ENCODE assay signal across 18 mouse cellular contexts in the genomic region with DNA sequence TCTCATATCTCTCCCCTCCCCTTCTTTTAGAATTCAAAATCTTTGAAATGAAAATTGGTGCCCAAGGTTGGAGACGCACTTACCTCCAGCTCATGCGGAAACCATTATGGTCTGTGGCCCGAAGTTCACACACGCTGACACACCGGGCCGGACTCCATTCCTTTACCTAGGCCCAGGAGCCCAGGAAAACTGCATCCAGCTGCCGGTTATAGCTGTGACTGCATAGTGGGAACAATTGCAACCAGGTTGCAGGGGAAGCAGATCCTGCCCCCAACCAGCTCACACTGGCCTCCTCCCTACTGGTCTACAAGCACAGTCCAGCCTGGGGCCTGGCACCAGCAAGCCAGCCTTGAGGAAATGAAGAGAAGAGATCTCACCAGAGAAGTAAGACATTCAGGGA.
DNase-seq lines count a peak whose midpoint lies in the region; ATAC-seq and TF ChIP-seq lines count a peak whose summit lies in the region.
"Had no signal": no experiment of that assay in that cellular context is flagged by ENCODE, and none has a peak within 500 bp of the region (broad histone marks: within the 10 kb centered on the region; RNA-seq: fewer than 3 reads in every experiment).

No protein-coding gene starts in this region.

- no peak for ATAC-seq in hindbrain, postnatal 0 days
- no peak for ATAC-seq in embryonic facial prominence, embryonic 13.5 days (ENCODE audit: insufficient number of reproducible peaks, insufficient read depth, low FRiP score, low TSS enrichment, low read depth)
- no peak for ATAC-seq in limb, embryonic 13.5 days (ENCODE audit: low FRiP score, low read depth)
- ATAC-seq: forebrain, embryonic 15.5 days had no signal

- H3K4me2 ChIP-seq in hindbrain, postnatal 0 days (ENCODE audit: low read depth, low read length), result no peak overlapping the region
- H3K4me2 ChIP-seq in embryonic facial prominence, embryonic 13.5 days, result no peak overlapping the region
- H3K4me2 ChIP-seq in limb, embryonic 13.5 days (replicated peaks), result no peak overlapping the region
- H3K4me2 ChIP-seq: forebrain, embryonic 15.5 days; hindbrain, embryonic 13.5 days had no signal

- H3K4me1 ChIP-seq in hindbrain, embryonic 10.5 days (replicated peaks), result peaks cover 63% of the 10 kb centered on the region
- H3K4me1 ChIP-seq in hindbrain, postnatal 0 days (ENCODE audit: insufficient read depth, low read length), result peaks cover 18% of the 10 kb centered on the region; the same call in 1 of the 2 replicates
- H3K4me1 ChIP-seq in embryonic facial prominence, embryonic 10.5 days, result peaks cover 68% of the 10 kb centered on the region
- peaks cover 34% of the 10 kb centered on the region for H3K4me1 ChIP-seq in embryonic facial prominence, embryonic 13.5 days
- H3K4me1 ChIP-seq in limb, embryonic 13.5 days, result peaks cover 33% of the 10 kb centered on the region

- no peak overlapping the region for H3K4me3 ChIP-seq in hindbrain, embryonic 10.5 days
- H3K4me3 ChIP-seq in hindbrain, postnatal 0 days (ENCODE audit: low read length), result no peak overlapping the region
- no peak overlapping the region for H3K4me3 ChIP-seq in embryonic facial prominence, embryonic 10.5 days
- no peak overlapping the region for H3K4me3 ChIP-seq in embryonic facial prominence, embryonic 13.5 days
- no peak overlapping the region for H3K4me3 ChIP-seq in limb, embryonic 13.5 days
- H3K4me3 ChIP-seq in layer of hippocampus, adult 2 months, result no peak overlapping the region
- H3K4me3 ChIP-seq: forebrain, embryonic 15.5 days; heart, embryonic 10.5 days; hindbrain, embryonic 13.5 days had no signal

- H3K9ac ChIP-seq in hindbrain, postnatal 0 days (replicated peaks; ENCODE audit: low read length), result no peak overlapping the region
- peak overlapping the region; percentile 1; the same call in 1 of the 2 replicates for H3K9ac ChIP-seq in embryonic facial prominence, embryonic 13.5 days
- peak overlapping the region; percentile 13; the same call in 1 of the 2 replicates for H3K9ac ChIP-seq in limb, embryonic 13.5 days
- H3K9ac ChIP-seq: forebrain, embryonic 15.5 days; hindbrain, embryonic 13.5 days had no signal

- WGBS in hindbrain, embryonic 10.5 days, result 80% methylated on average over 7 of the region's 7 CpGs
- 87% methylated on average over 7 of the region's 7 CpGs for WGBS in hindbrain, postnatal 0 days
- WGBS in embryonic facial prominence, embryonic 10.5 days, result 67% methylated on average over 7 of the region's 7 CpGs
- WGBS in embryonic facial prominence, embryonic 13.5 days, result 49% methylated on average over 7 of the region's 7 CpGs
- 62% methylated on average over 7 of the region's 7 CpGs for WGBS in limb, embryonic 13.5 days

- DNase-seq in hindbrain, embryonic 10.5 days (ENCODE audit: low spot score), result no peak
- no peak for DNase-seq in hindbrain, postnatal 0 days (ENCODE audit: low spot score)
- DNase-seq in embryonic facial prominence, embryonic 10.5 days (ENCODE audit: low spot score), result peak; percentile 56
- DNase-seq in layer of hippocampus, adult 2 months (ENCODE audit: low spot score in 2 of 2), result no peak
- no peak for DNase-seq in urinary bladder, postnatal 36 days (ENCODE audit: low spot score in 2 of 2)
- DNase-seq: adrenal gland, postnatal 14 days; cerebellum, adult 11-12 months; cerebellum, adult 9-10 months; cerebellum, postnatal 36 days; gastrocnemius, postnatal 36 days; heart, adult 11 months; heart, postnatal 10 days; heart, postnatal 4 days had no signal

- peak overlapping the region; percentile 47 for H3K27ac ChIP-seq in hindbrain, embryonic 10.5 days
- H3K27ac ChIP-seq in hindbrain, postnatal 0 days, result no peak overlapping the region
- peak overlapping the region; percentile 77 for H3K27ac ChIP-seq in embryonic facial prominence, embryonic 10.5 days (replicated peaks)
- H3K27ac ChIP-seq in embryonic facial prominence, embryonic 13.5 days, result no peak overlapping the region
- peak overlapping the region; percentile 40; the same call in 1 of the 2 replicates for H3K27ac ChIP-seq in limb, embryonic 13.5 days
- no peak overlapping the region for H3K27ac ChIP-seq in layer of hippocampus, adult 2 months
- H3K27ac ChIP-seq: forebrain, embryonic 15.5 days; heart, embryonic 10.5 days; hindbrain, embryonic 13.5 days had no signal

- peaks cover 10% of the 10 kb centered on the region for H3K9me3 ChIP-seq in hindbrain, embryonic 10.5 days
- H3K9me3 ChIP-seq in hindbrain, postnatal 0 days (ENCODE audit: low read length), result no peaks in the 10 kb centered on the region
- peaks cover 9% of the 10 kb centered on the region; the same call in 1 of the 2 replicates for H3K9me3 ChIP-seq in embryonic facial prominence, embryonic 10.5 days
- H3K9me3 ChIP-seq in embryonic facial prominence, embryonic 13.5 days, result peaks cover 7% of the 10 kb centered on the region
- H3K9me3 ChIP-seq in limb, embryonic 13.5 days, result peaks cover 9% of the 10 kb centered on the region
- H3K9me3 ChIP-seq: forebrain, embryonic 15.5 days had no signal

- no peaks in the 10 kb centered on the region for H3K36me3 ChIP-seq in hindbrain, embryonic 10.5 days
- no peaks in the 10 kb centered on the region for H3K36me3 ChIP-seq in hindbrain, postnatal 0 days (ENCODE audit: insufficient read depth, low read length)
- H3K36me3 ChIP-seq in embryonic facial prominence, embryonic 10.5 days (replicated peaks), result no peaks in the 10 kb centered on the region
- no peaks in the 10 kb centered on the region for H3K36me3 ChIP-seq in embryonic facial prominence, embryonic 13.5 days
- no peaks in the 10 kb centered on the region for H3K36me3 ChIP-seq in limb, embryonic 13.5 days
- H3K36me3 ChIP-seq: forebrain, embryonic 15.5 days; heart, embryonic 10.5 days; hindbrain, embryonic 13.5 days had no signal

- H3K27me3 ChIP-seq in hindbrain, embryonic 10.5 days (ENCODE audit: insufficient read depth, poor library complexity, severe bottlenecking), result peaks cover 21% of the 10 kb centered on the region
- no peaks in the 10 kb centered on the region for H3K27me3 ChIP-seq in hindbrain, postnatal 0 days (ENCODE audit: insufficient read depth, low read length)
- H3K27me3 ChIP-seq in embryonic facial prominence, embryonic 10.5 days (replicated peaks; ENCODE audit: low read depth, poor library complexity, severe bottlenecking), result peaks cover 4% of the 10 kb centered on the region; the same call in 1 of the 2 replicates
- no peaks in the 10 kb centered on the region for H3K27me3 ChIP-seq in embryonic facial prominence, embryonic 13.5 days
- H3K27me3 ChIP-seq in limb, embryonic 13.5 days, result peaks cover 30% of the 10 kb centered on the region
- H3K27me3 ChIP-seq: forebrain, embryonic 15.5 days had no signal

- no peak for TF ChIP-seq CTCF in hindbrain, postnatal 0 days (IDR thresholded peaks at IDR 0.05; ENCODE audit: low read depth)
- TF ChIP-seq CTCF in layer of hippocampus, adult 2 months (conservative IDR thresholded peaks at IDR 0.05), result no peak

Comparison
In these comparisons a context has a peak if more than half of its experiments do, and no peak if none do; other contexts are left out.
1. H3K27ac ChIP-seq: peak in hindbrain, embryonic 10.5 days (single experiment), embryonic facial prominence, embryonic 10.5 days (single experiment) and limb, embryonic 13.5 days (single experiment); none in hindbrain, postnatal 0 days (single experiment), embryonic facial prominence, embryonic 13.5 days (single experiment) and layer of hippocampus, adult 2 months (single experiment).